Mouse (Mus musculus) liver, postnatal 0 days (tissue): ENCODE measurements at regions not wholly inside any gene's neighbourhood (a gene's known extent, or its start where the extent isn't known, plus 50 kb on each side); places are given as distances from the start of the nearest gene placed in this dataset.
A peak's percentile ranks its signal among the peaks of the same experiment; 100 is the strongest.

Experiments used
- ATAC-seq: fragments of 200-750 bp; cut with Nextera tagmentation; 2 replicates; pipeline ENCODE4 v1.8.0; 2017; ENCODE audit warnings: mild to moderate bottlenecking, moderate library complexity
- DNase-seq: peaks from one replicate; pipeline ENCODE4 v3.0.0-alpha.2; 2016
- H3K27ac ChIP-seq: fragments of 300-500 bp; sonication (generic); 2 replicates; pipeline ENCODE4 v1.5.1; 2014; ENCODE audit warnings: antibody characterized with exemption, moderate library complexity, mild to moderate bottlenecking, low read depth
- H3K27me3 ChIP-seq: fragments of 300-500 bp; sonication (generic); 2 replicates; pipeline ENCODE4 v1.6.1; 2014; ENCODE audit warnings: low read length, control low read depth, mixed read lengths; ENCODE audit not compliant: insufficient read depth
- H3K36me3 ChIP-seq: fragments of 300-500 bp; sonication (generic); replicated peaks from 2 replicates; pipeline ENCODE4 v1.6.1; 2014; ENCODE audit warnings: mild to moderate bottlenecking, control low read depth, low read length, moderate library complexity, mixed read lengths; ENCODE audit not compliant: insufficient read depth
- H3K4me1 ChIP-seq: fragments of 300-500 bp; sonication (generic); 2 replicates; pipeline ENCODE4 v1.6.1; 2014; ENCODE audit warnings: antibody characterized with exemption, mild to moderate bottlenecking, control low read depth; ENCODE audit not compliant: insufficient read depth
- H3K4me2 ChIP-seq: fragments of 300-500 bp; sonication (generic); 2 replicates; pipeline ENCODE4 v1.6.1; 2014; ENCODE audit warnings: low read depth, mild to moderate bottlenecking, low read length, moderate library complexity, mixed read lengths
- H3K4me3 ChIP-seq: fragments of 300-500 bp; sonication (generic); 2 replicates; pipeline ENCODE4 v1.5.1; 2014; ENCODE audit warnings: low read depth, low read length
- H3K9ac ChIP-seq: fragments of 300-500 bp; sonication (generic); replicated peaks from 2 replicates; pipeline ENCODE4 v1.6.1; 2014; ENCODE audit warnings: mild to moderate bottlenecking, moderate library complexity
- H3K9me3 ChIP-seq: fragments of 300-500 bp; sonication (generic); 2 replicates; pipeline ENCODE4 v1.6.1; 2016; ENCODE audit warnings: mild to moderate bottlenecking, control low read depth, low read length, mixed read lengths
- CTCF ChIP-seq: sonication (generic); IDR thresholded peaks from 2 replicates; pipeline ENCODE4 v1.5.1; 2016; ENCODE audit warnings: antibody characterized with exemption, low read depth
- EP300 ChIP-seq: IDR thresholded peaks from 2 replicates; pipeline ENCODE4 v1.6.1; 2016; ENCODE audit warnings: antibody characterized with exemption, low read depth, mild to moderate bottlenecking
- WGBS: fragments of 180-500 bp; shearing (Covaris S2); extraction: QIAGEN DNeasy Blood & Tissue Kit; methylation state at CpG from one replicate; pipeline ENCODE4 v1.1.7; 2014; ENCODE audit not compliant: insufficient replicate concordance; 5-methylcytosine and 5-hydroxymethylcytosine counted together

DNA sequence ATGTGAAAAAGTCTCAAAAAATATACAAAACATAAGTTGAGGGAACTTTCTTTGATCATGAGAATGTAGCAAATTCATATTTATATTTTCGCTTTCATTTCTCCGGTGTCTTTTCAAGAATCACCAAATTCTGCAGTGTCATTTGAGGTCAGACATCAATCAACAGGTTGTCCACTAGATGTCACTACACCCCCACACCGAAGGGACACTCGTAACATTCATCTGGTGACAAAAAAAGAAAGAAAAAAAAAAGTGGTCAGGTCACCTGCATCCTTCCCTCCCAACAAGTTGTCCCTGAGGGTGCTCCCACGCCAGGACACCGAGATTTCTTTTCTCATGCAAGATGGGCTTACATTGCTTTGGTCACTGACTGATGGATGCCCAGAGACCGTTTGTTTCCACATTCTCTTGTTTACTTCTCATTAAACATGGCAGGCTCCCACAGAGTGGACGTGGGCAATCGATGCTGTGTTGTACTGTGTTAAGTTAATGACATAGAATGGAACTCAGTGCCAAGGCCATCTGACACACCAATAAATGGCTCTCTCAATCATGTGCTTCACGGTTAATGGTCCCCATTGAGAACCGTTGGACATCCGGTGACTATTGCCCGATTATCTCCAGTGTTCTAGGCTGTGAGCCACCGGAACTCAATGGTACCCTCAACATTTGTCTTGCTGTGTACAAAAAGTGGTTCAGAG, 199.1 kb upstream of the Gadl1 start:
- no peak overlapping the region for H3K27ac ChIP-seq
- no peaks in the 10 kb centered on the region for H3K27me3 ChIP-seq
- 0 out of 2 replicates have a peak, but pooled peaks cover 3% of the 10 kb centered on the region for H3K4me1 ChIP-seq
- no peaks in the 10 kb centered on the region for H3K36me3 ChIP-seq
- TF ChIP-seq EP300 (no peak), CTCF (peak; percentile 82)
- DNase-seq (peak; percentile 52), ATAC-seq (no peak)
- no peak overlapping the region for H3K9ac ChIP-seq
- no peaks in the 10 kb centered on the region for H3K9me3 ChIP-seq
- 72% methylated on average over 14 of the region's 14 CpGs for WGBS
- no peak overlapping the region for H3K4me2 ChIP-seq
- no peak overlapping the region for H3K4me3 ChIP-seq

DNA sequence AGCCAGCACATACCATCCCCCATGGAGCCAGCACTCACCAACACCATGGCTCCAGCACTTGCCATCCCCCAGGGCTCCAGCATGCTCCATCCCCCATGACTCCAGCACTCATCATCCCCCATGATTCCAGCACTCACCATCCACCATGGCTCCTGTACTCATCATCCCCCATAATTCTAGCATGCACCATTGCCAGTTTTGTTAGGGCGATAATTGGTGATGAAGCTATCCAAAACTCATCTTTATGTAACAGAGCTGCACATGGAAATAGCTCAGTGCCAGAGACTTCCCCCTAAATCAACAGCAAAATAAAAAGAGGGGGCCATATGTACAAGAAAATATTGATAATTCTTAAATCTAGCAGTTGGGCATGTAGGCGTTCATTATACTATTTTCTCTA, 188.9 kb upstream of the Gadl1 start:
- Histone ChIP-seq H3K4me1 (no peaks in the 10 kb centered on the region), H3K36me3 (no peaks in the 10 kb centered on the region), H3K27ac (no peak overlapping the region), H3K27me3 (no peaks in the 10 kb centered on the region), H3K4me3 (no peak overlapping the region), H3K4me2 (no peak overlapping the region), H3K9me3 (no peaks in the 10 kb centered on the region; the same call in 1 of the 2 replicates), H3K9ac (no peak overlapping the region)
- 83% methylated on average over 2 of the region's 2 CpGs for WGBS
- TF ChIP-seq CTCF (no peak), EP300 (no peak)
- ATAC-seq (no peak), DNase-seq (no peak)

DNA sequence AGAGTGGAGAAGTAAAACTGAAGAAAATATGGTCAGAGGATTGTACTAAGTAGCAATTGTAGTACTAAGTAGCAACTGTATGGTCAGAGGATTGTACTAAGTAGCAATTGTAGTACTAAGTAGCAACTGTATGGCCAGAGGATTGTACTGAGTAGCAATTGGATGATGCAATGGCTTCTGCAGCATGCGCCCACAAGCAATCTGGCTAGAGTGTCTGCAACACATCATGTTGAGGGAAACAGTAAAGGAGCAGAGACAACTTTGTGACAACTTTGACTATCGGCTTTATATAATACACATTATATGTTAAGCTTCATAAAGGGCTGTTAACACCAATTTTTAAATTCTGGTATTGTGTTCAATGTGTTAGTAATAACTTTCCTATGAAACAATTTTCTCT, 188.4 kb upstream of the Gadl1 start:
- ATAC-seq (no peak), DNase-seq (no peak)
- no peaks in the 10 kb centered on the region for H3K27me3 ChIP-seq
- H3K4me1 ChIP-seq: no peaks in the 10 kb centered on the region
- H3K9me3 ChIP-seq: no peaks in the 10 kb centered on the region; the same call in 1 of the 2 replicates
- no peak overlapping the region for H3K4me3 ChIP-seq
- no peak overlapping the region for H3K27ac ChIP-seq
- H3K9ac ChIP-seq: no peak overlapping the region
- TF ChIP-seq CTCF (no peak), EP300 (no peak)
- no peak overlapping the region for H3K4me2 ChIP-seq
- no peaks in the 10 kb centered on the region for H3K36me3 ChIP-seq
- 85% methylated on average over 2 of the region's 2 CpGs for WGBS

DNA sequence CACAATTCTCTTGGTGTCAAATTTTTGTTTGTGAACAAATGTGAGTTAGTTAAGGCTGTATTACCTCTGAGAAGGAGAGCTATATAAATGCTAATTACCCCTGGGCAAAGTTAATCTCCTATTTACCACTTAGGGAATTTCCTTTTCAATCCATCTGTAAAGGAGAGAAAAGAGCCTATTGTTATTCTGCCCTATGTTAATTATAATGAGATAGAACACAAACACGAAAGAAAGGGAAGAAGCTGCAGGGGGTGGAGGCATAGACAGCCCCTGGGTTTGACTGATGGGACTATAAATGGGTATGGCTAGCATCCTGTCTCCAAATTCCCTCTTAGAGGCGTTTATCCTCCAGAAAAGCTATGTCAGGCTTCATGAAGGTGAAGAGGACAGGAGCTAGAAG, 185.2 kb upstream of the Gadl1 start:
- Histone ChIP-seq H3K27me3 (no peaks in the 10 kb centered on the region), H3K4me1 (no peaks in the 10 kb centered on the region), H3K4me2 (no peak overlapping the region), H3K9ac (no peak overlapping the region), H3K27ac (no peak overlapping the region), H3K36me3 (no peaks in the 10 kb centered on the region), H3K9me3 (no peaks in the 10 kb centered on the region; the same call in 1 of the 2 replicates), H3K4me3 (no peak overlapping the region)
- WGBS: 58% methylated on average over 2 of the region's 2 CpGs
- no peak for ATAC-seq
- no peak for TF ChIP-seq CTCF
- TF ChIP-seq EP300: no peak
- DNase-seq: no peak

DNA sequence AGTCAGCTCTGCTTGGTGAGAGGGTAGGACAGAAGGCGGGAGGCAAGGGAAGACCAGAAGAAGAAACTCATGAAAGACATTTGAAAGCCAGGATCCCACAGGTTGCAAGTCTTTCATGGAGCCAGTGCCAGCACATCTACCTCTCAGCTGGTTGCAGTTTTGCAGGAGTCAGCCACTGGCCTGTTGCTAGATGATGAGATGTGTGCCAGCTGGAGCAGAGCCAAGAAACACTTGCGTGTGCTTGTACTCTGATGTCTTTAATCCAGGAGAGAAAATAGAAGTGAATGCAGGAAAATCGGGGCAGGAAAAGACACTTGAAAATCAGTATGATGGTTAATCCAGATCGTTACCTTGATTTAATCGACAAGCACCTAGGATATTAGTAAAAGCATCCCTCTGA, 181.9 kb upstream of the Gadl1 start:
- no peaks in the 10 kb centered on the region for H3K36me3 ChIP-seq
- ATAC-seq (no peak), DNase-seq (peak; percentile 47)
- 72% methylated on average over 5 of the region's 5 CpGs for WGBS
- H3K4me1 ChIP-seq: no peaks in the 10 kb centered on the region
- H3K27ac ChIP-seq: no peak overlapping the region
- no peaks in the 10 kb centered on the region for H3K27me3 ChIP-seq
- no peak overlapping the region for H3K4me2 ChIP-seq
- no peak overlapping the region for H3K9ac ChIP-seq
- no peak overlapping the region for H3K4me3 ChIP-seq
- TF ChIP-seq EP300 (no peak), CTCF (no peak)
- no peaks in the 10 kb centered on the region for H3K9me3 ChIP-seq

DNA sequence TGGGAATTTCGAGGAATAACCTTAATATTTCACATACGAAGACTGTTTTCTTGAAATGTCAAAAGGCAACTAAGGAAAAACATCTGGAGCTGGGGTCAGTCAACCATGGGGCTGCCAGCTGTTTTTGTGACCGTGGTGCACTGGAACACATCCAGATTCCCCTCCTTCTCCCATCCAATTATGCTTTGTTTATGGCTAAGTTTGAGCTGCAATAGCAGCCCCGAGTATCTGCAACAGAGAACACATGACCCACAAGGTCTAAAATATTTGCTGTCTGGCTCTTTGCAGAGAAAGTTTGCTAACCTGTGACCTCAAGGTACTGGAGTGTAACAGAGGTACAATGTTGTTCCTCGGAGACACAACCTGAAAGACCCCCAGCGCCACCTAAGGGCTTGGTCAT, 177.7 kb upstream of the Gadl1 start:
- Histone ChIP-seq H3K27me3 (no peaks in the 10 kb centered on the region), H3K4me1 (no peaks in the 10 kb centered on the region), H3K9me3 (no peaks in the 10 kb centered on the region), H3K4me3 (no peak overlapping the region), H3K4me2 (no peak overlapping the region), H3K9ac (no peak overlapping the region), H3K36me3 (no peaks in the 10 kb centered on the region), H3K27ac (no peak overlapping the region)
- ATAC-seq (no peak), DNase-seq (no peak)
- 57% methylated on average over 6 of the region's 6 CpGs for WGBS
- TF ChIP-seq EP300: no peak
- TF ChIP-seq CTCF: no peak

DNA sequence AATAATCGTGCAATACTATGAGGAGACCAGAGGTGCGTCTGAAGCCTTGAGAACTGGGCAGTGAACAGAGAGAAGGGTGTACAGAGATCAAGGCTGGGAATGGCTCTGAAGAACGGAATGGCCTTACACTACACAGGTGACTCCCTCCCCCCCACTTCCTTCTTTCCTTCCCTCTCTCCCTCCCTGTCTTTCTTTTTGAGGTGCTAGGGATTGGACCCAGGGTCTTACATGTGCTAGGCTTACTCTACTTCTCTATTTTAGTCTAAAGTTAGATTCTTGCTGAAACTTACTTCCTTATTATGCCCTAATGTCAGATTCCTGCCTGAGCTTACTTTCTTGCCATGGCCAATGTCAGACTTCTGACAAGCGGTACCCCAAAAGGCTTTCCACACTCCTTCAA, 176.2 kb upstream of the Gadl1 start:
- H3K4me3 ChIP-seq: no peak overlapping the region
- no peaks in the 10 kb centered on the region for H3K27me3 ChIP-seq
- WGBS: 65% methylated on average over 4 of the region's 4 CpGs
- no peak for TF ChIP-seq CTCF
- no peak for TF ChIP-seq EP300
- no peaks in the 10 kb centered on the region for H3K4me1 ChIP-seq
- no peak overlapping the region for H3K9ac ChIP-seq
- no peak overlapping the region for H3K27ac ChIP-seq
- ATAC-seq (no peak), DNase-seq (no peak)
- no peak overlapping the region for H3K4me2 ChIP-seq
- H3K9me3 ChIP-seq: no peaks in the 10 kb centered on the region
- H3K36me3 ChIP-seq: no peaks in the 10 kb centered on the region
